Mouse (Mus musculus) layer of hippocampus, postnatal 25 days (tissue): ENCODE results near the gene E2f2. TPM values are rescaled to one million over a fixed set of nuclear protein-coding genes. Genes with fewer than 3 reads are reported as not detected.

Experiments
- DNase-seq, 2 experiments: peaks; one replicate each; pipeline ENCODE4 v3.0.0; 2022; ENCODE audit warnings: mixed read lengths in 2 of 2, low spot score in 1 of 2; ENCODE audit errors: extremely low spot score in 1 of 2
- total RNA-seq, 2 experiments: library from RNA; stranded (reverse); gene quantifications; 2 replicates each; pipeline ENCODE4 v1.2.3; 2021

E2f2 gene
- total RNA-seq, 2 experiments from 2014 or later: 0.59 to 1.2 TPM

DNA sequence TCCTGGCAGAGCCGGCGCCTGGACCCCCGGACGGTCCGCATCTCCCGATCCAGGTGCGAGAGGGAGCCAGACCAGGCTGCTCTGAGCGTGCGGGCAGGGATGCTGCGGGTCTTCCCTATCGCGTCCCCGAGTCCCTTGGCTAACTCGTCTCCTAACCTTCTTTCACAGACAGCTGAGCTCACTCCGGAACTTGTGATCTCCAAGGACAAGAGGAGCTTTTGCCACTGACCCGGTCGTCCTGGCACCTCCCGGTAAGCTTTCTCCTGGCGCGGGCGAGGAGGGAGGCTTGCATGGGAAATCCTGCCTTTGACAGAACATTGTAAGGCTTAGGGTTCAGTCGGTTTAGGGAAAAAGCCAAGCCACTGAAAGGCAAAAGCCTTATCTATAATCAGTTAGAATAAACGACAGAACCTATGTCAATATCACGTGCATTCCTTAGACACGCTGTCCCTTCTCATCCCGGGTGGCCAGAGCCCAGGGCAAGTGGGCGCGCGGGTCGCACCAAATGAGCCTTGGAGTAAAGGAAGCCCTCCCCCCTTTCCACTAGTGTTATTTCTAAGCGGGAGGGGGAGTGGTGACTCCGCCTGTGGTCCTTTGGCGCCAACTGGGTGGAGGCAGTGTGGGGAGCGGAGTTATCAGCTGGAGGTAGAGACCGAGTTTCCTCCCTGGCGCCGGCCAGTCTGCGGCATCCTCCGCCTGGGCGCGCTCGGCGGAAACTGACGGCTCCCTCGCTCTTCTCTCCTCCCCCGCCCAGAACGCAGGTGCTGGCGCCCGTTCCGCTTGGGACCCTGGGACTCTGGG, 27.9 kb upstream of the E2f2 start:
- DNase-seq: no peak

GRCm38 (mm10) chr4:136144927-136145292, 27.3 kb upstream of the E2f2 start:
- no peak for DNase-seq

GRCm38 (mm10) chr4:136145362-136145885, 26.8 kb upstream of the E2f2 start:
- no peak for DNase-seq

DNA sequence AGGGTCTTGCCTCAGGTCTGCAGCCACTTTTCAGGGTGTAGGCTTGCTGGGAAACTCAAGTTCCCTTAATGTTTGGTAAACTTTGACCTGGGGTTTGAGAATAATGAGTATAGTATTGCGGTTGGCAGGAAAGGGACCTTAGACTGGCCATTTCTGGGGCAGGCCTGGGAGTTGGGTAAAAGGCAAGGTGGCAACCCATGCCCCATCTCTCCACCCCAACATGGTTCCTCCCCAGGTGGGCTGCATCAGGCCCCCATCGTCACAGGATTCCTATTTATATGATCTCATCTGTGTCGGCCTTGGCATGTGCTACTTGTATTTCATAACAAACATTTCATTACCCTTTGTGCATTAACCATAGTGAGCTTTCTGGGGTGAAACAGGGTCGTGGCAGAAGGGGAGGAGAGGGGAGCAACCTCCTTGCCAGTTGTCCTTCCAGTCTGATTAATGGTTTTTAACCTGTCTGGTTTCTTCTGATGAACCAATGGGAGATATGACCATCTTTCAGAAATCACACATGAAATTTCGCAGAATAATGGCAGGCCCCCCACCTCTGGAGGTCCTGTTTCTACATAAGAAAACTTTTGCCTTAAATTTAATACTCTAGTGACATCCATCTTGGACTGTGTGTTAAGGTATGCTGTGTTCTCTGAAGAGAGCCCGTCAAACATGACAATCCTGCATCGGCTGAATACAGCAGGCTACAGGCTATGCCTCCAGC, 26.0 kb upstream of the E2f2 start:
- DNase-seq: no peak

DNA sequence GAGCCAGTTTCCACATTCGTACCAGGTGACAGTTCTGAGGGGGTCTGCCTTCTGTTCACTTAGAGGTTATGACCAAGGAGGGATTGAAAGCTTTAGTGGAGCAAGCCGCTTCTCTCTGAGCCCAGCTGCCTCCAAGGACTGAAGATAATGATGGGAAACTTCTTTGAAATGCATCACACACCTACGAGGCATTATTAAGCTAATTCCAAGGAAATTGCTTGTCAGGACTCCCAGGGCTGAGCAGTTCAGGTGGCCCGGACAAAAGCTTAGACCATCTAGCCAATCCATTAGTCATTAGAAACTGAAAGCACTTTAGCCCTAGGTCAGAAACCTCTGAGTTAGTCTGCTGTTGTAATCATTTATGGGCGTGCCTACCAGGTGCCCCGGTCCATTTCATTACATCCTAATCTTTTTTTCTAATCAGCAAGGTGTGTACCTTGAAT, 25.5 kb upstream of the E2f2 start:
- no peak for DNase-seq

- peak; percentile 45 to 61 for DNase-seq
Observed at GRCm38 (mm10) chr4:136147436-136148135, 24.6 kb upstream of the E2f2 start.

GRCm38 (mm10) chr4:136148342-136149044, 23.7 kb upstream of the E2f2 start:
- no peak for DNase-seq

GRCm38 (mm10) chr4:136149045-136149379, 23.2 kb upstream of the E2f2 start:
- DNase-seq: no peak

- peak in 1 of 2 experiments; percentile 55 for DNase-seq
Observed at GRCm38 (mm10) chr4:136149734-136150133, 22.5 kb upstream of the E2f2 start.

DNA sequence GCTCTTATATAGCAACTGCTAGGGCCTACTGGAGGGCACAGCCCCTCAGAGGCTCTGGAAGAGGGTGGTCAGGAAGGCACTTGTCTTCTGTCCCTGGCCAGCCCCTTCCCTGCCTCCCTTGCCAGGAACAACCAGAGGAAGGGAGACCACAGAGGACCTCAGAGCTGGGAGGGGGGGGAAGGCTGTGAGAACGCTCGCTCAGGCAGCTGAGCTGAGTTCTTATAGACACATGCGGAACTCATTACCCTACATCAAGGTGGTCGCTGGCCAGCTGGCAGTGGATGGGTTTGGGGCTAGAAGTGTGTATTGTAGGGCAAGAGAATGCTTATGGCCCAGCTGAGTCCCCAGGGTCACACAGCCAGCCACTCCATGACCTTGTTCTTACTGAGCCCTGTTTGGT, 21.6 kb upstream of the E2f2 start:
- no peak for DNase-seq

DNA sequence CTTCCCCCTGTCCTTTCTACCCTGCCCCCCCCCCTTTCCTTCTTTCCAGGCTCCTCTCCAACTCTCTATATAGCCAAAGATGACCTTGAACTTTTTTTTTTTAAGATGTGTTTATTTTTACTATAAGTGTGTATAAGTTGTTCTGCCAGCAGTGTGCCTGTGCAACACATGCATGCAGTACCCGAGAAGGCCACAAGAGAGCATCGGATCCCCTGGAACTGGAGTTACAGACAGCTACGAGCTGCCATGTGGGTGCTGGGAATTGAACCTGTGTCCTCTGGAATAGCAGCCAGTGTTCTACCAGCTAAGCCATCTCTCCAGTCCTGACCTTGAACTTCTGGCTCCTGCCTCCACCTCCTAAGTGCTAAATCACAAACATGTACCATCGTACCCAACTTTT, 19.4 kb upstream of the E2f2 start:
- DNase-seq: no peak

- DNase-seq: no peak
Observed at GRCm38 (mm10) chr4:136154462-136154861, 17.7 kb upstream of the E2f2 start.

GRCm38 (mm10) chr4:136158498-136158897, 13.7 kb upstream of the E2f2 start:
- no peak for DNase-seq

DNA sequence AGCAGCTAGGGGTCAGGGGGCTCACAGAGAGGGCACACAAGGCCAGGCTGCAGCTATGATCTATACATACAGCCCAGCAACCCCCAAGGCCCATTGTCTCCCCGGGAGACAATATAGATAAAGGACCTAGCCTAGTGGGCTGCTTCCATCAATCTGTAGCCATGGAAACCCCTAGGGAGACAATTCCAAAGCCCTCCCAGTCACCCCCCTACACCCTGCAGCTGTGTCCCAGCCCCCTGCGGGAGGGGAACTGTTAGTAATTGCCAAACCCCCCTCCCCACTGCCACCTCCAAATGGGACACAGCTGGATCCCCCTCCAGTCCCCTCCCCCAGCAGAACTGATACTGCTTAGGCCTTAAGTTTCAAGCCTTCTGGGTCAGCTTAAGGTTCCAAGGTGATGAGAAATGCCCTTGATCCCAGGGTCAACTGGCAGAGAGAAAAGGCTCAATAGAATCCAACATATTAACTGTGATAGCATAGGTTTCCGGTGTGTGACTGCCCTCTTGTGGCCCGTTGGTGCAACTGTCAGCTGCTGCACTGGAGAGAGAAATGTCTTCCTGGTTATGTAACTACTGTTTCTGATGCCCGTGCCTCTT, 12.3 kb upstream of the E2f2 start:
- DNase-seq: peak; percentile 49 to 77

DNA sequence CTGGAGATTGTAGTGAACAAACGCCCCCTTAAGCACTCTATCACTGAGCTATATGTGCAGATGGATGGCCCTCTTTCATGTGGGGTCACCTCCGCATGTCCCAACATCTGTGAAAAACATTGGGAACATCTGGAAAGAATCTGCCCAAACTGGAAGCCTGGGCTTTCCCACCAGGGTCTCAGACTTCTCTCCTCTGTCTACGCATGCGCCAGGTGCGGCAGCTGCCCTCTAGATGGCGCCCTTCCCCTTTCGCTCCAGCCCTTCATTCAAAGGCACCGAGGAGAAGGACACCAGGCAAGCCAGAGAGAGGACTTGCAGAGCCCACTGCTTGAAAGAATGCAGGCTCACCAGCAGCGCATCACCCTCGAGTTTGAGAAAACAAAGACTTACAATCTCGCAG, 8.7 kb upstream of the E2f2 start:
- DNase-seq: peak; percentile 77 to 94

DNA sequence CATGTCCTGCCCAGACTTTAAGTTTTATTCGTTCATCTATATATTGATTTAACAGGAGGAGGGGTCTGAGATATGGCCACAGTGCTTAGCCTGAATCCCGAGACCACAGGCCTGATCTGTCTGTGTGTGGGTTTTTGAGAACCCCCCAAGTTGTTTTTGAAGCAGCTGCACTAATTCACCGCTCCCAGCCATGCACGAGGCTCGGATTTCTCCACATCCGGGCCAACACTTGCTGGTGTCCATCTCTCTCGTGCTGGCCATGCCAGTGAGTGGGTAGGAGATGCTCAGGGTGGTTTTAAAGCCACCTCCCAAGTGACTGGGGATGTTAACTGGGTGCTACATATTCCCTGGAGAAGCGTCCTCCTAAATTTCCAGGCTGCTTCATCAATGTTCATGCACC, 7.2 kb upstream of the E2f2 start:
- DNase-seq: no peak

DNA sequence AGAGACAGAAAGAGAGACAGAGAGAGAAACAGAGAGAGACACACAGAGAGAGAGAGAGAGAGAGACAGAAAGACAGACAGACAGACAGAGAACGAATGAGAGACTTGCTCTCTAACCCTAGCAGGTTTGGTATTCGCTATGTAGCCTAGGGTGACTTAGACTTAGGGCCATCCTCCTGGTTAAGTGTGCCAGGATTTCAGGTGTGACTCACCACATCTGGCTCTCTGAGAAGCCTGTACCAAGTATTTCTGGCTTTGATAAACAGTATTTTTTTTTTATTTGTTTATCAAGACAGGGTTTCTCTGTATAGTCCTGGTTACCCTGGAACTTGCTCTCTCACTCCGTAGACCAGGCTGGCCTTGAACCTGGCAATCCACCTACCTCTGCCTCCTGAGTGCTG, 4.5 kb upstream of the E2f2 start:
- DNase-seq: no peak

- no peak for DNase-seq
Observed at GRCm38 (mm10) chr4:136170401-136170800, 1.8 kb upstream of the E2f2 start.

- no peak for DNase-seq
Observed at GRCm38 (mm10) chr4:136171455-136171854, 739 bp upstream of the E2f2 start.

GRCm38 (mm10) chr4:136172542-136173209, 482 bp downstream of the E2f2 start:
- no peak for DNase-seq
